Mouse (Mus musculus) forebrain, embryonic 16.5 days (tissue): Measurements from ENCODE around the gene Nap1l2. TPM values are rescaled to one million over a fixed set of nuclear protein-coding genes. Genes with fewer than 3 reads are reported as not detected.
"Not testable (repeated sequence)": the region's sequence is repeated elsewhere in the genome, so short reads cannot be mapped to it uniquely, and the experiment has no call there.

Source experiments
- ATAC-seq: fragments of 200-750 bp; cut with Nextera tagmentation; 2 replicates; pipeline ENCODE4 v1.8.0; 2017; ENCODE audit warnings: mild to moderate bottlenecking, moderate library complexity
- H3K27ac ChIP-seq: fragments of 300-500 bp; sonication (generic); 2 replicates; pipeline ENCODE4 v1.5.1; 2014; ENCODE audit warnings: low read length, control low read depth
- H3K27me3 ChIP-seq: fragments of 300-500 bp; sonication (generic); replicated peaks from 2 replicates; pipeline ENCODE4 v1.6.1; 2014; ENCODE audit warnings: low read length; ENCODE audit not compliant: control insufficient read depth, insufficient read depth
- H3K36me3 ChIP-seq: fragments of 300-500 bp; sonication (generic); 2 replicates; pipeline ENCODE4 v1.6.1; 2014; ENCODE audit not compliant: control insufficient read depth, insufficient read depth
- H3K4me1 ChIP-seq: fragments of 300-500 bp; sonication (generic); replicated peaks from 2 replicates; pipeline ENCODE4 v1.6.1; 2014; ENCODE audit warnings: low read length; ENCODE audit not compliant: control insufficient read depth, insufficient read depth
- H3K4me2 ChIP-seq: fragments of 300-500 bp; sonication (generic); 2 replicates; pipeline ENCODE4 v1.6.1; 2014; ENCODE audit warnings: mild to moderate bottlenecking, low read length, control low read depth
- H3K4me3 ChIP-seq: fragments of 300-500 bp; sonication (generic); replicated peaks from 2 replicates; pipeline ENCODE4 v1.5.1; 2014; ENCODE audit warnings: mild to moderate bottlenecking, low read length, control low read depth
- H3K9ac ChIP-seq: fragments of 300-500 bp; sonication (generic); replicated peaks from 2 replicates; pipeline ENCODE4 v1.6.1; 2014; ENCODE audit warnings: low read depth, low read length, control low read depth
- H3K9me3 ChIP-seq: fragments of 300-500 bp; sonication (generic); 2 replicates; pipeline ENCODE4 v1.6.1; 2016; ENCODE audit warnings: low read length; ENCODE audit not compliant: control insufficient read depth
- WGBS: fragments of 180-500 bp; shearing (Covaris S2); extraction: QIAGEN DNeasy Blood & Tissue Kit; methylation state at CpG from one replicate; pipeline ENCODE4 v1.1.7; 2014; 5-methylcytosine and 5-hydroxymethylcytosine counted together
- polyA plus RNA-seq: library from polyadenylated mRNA; unstranded; fragments of >200 nt; fragmentation: Nextera tagmentation; extraction: Ambion mirVana; gene quantifications from 2 replicates; pipeline ENCODE4 v1.2.1, GENCODE M21; 2015

Nap1l2 gene
- polyA plus RNA-seq: 46.4 and 55.0 TPM in 2 replicates

DNA sequence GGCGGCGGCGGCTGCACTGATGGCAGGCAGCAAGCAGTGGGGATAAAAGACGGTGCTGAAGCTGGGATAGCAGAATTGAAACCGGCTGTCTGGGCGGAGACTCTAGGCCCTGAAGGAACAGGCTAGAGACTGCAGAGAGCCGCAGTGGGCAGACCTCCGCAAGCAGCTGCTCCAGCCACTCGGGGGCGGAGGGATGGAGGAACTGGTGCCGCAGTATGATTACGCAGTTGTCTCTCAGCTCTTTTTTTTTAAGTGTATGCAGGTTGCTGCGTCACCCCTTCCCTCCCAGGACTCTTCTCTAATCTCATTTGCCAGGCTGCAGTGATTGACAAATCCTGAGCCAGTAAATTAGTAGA lies at the start of gene Nap1l2:
Gene Nap1l2, minus strand, starts transcription at position 210 of the 356 bp plus-strand sequence.
- WGBS: 23% methylated on average over 13 of the region's 13 CpGs
- Histone ChIP-seq H3K4me1 (no peaks in the 10 kb centered on the region), H3K27me3 (peaks cover 7% of the 10 kb centered on the region), H3K9me3 (no peaks in the 10 kb centered on the region), H3K27ac (peak within 1 kb of the TSS; percentile 82), H3K4me2 (peak within 1 kb of the TSS; percentile 50), H3K4me3 (peak within 1 kb of the TSS; percentile 57), H3K9ac (peak within 1 kb of the TSS; percentile 67), H3K36me3 (no peaks in the 10 kb centered on the region)
- ATAC-seq: peak; percentile 96

DNA sequence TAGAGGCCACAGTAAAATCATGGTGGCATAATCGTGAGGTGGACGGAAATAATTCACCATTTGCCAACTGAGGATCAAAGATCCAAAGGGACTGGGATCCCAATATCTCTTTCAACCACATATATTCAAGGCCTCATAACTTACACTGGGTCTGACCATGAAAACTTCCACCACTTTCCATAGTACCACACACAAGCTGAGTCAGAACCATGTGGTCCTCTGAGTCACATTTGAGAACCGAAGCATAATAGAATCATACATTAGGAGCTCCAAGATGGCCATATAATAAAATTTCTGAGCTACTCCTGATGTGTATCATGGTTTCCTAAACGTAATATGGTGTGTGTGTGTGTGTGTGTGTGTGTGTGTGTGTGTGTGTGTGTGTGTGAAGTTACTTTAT lies 28.8 kb upstream of the Nap1l2 start:
- Histone ChIP-seq H3K36me3 (no peaks in the 10 kb centered on the region), H3K27ac (no peak overlapping the region), H3K9me3 (no peaks in the 10 kb centered on the region), H3K9ac (no peak overlapping the region), H3K4me1 (no peaks in the 10 kb centered on the region), H3K4me2 (no peak overlapping the region), H3K4me3 (no peak overlapping the region), H3K27me3 (no peaks in the 10 kb centered on the region; the same call in 1 of the 2 replicates)
- no peak for ATAC-seq
- 81% methylated on average over 4 of the region's 4 CpGs for WGBS

DNA sequence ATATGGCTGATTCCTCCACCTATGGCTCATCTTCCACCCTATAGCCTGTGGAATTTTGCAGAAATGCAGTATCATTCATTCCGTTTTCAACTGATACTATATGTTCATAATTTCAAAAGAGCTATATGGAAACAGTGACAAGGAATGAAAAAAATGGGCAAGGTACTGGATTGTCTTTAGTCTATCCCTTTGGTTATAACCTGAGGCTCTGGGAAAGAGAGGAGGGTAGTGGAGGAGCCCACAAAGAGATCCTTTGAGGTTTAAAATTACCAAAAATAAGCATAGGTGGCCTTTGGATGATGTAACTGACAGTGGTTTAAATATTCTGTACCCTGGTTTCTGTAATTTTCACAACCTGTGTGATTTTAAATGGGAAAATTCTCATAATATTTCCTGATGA lies 389 bp upstream of the Nap1l2 start:
- Histone ChIP-seq H3K9me3 (no peaks in the 10 kb centered on the region), H3K9ac (no peak overlapping the region), H3K27me3 (peaks cover 7% of the 10 kb centered on the region), H3K4me2 (peak overlapping the region; percentile 50), H3K36me3 (no peaks in the 10 kb centered on the region), H3K27ac (no peak overlapping the region), H3K4me1 (no peaks in the 10 kb centered on the region), H3K4me3 (peak overlapping the region; percentile 57)
- 48% methylated on average over 1 of the region's 1 CpGs for WGBS
- ATAC-seq: peak; percentile 57

DNA sequence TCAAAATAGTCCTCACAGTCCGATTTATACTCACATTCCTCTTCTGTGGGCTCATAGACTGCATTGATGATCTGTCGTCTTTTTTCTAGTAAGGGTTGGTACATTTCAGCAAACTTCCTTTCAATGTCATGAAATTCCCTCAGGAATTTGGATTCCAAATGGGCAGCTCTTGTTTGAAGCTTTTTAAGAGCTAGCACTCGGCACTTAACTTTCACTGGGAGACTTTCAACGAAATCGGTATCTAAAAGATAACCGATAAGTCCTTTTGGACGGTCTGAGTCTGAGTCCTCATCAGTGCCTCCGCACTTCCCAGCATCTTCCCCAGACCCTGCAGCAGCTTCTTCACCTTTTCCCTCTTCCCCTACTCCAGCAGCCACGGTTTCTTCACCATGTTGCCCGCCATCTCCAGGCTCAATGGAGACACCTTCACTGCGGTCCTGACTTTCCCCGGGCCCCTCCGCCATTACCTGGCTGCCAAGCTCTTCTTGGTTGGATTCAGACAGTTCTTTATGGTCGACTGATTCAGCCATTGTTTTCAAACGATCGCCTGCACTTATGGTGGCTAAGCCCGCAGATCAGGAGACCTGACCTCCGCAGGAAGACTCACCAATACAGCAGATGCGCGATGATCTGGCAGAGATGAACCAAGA lies 534 bp downstream of the Nap1l2 start:
- H3K36me3 ChIP-seq: no peaks in the 10 kb centered on the region
- H3K4me1 ChIP-seq: no peaks in the 10 kb centered on the region
- H3K27ac ChIP-seq: peak overlapping the region; percentile 82
- peak overlapping the region; percentile 57 for H3K4me3 ChIP-seq
- H3K9me3 ChIP-seq: no peaks in the 10 kb centered on the region
- WGBS: 17% methylated on average over 20 of the region's 20 CpGs
- peaks cover 7% of the 10 kb centered on the region for H3K27me3 ChIP-seq
- ATAC-seq: peak; percentile 57
- H3K4me2 ChIP-seq: peak overlapping the region; percentile 50
- peak overlapping the region; percentile 67 for H3K9ac ChIP-seq

DNA sequence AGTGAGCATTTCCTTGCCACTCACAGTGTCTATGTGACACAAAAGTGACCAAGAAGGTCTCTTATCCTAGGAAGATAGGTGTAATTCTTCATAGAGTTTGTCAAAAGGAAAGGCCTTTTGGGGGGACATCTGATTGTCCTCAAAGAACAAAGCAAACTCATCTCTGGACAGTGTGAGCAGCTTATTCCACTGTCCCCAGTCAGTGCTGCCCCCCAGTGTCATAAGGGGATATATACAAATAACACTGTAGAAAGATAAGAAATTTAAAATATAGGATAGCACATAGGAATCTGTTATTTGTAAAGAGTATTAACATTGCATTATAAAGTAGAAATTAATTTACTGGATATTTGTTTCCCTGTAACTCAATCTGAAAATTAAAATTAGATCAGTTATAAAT lies 2.9 kb downstream of the Nap1l2 start:
- Histone ChIP-seq H3K27me3 (peaks cover 7% of the 10 kb centered on the region), H3K27ac (no peak overlapping the region), H3K9ac (no peak overlapping the region), H3K4me1 (no peaks in the 10 kb centered on the region), H3K4me3 (no peak overlapping the region), H3K4me2 (no peak overlapping the region), H3K9me3 (no peaks in the 10 kb centered on the region), H3K36me3 (no peaks in the 10 kb centered on the region)
- ATAC-seq: no peak

DNA sequence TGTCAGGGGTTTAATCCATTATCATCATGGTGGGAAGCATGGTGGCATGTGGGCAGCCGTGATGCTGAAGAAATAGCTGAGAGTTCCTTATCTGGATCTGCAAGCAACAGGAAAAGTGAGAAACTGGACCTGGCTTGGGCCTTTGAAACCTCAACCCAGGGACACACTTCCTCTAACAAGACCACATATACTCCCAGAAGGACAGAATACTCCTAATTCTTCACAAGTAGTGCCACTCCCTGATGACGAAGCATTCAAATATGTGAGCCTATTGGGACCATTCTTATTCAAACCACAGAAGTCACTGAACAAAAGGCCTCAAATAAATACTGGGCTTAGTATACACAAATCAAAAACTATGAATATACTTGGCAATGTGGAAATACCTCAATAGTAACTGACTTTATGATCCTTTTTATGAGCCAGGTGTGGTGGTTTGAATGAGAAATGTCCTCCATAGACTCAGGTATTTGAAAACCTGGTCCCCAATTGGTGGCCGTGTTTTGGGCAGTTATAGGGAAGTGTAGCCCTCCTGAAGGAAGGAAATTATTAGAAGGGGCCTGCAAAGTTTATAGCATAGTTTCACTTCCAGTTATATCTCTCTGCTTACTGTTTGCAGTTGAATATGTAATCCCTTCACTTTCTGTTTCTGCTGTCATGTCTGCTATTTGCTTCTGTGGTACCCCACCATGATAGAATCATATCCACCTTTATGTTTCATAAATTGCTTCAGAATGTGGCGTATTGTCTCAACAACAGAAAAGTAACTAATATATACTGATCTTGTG lies 6.5 kb downstream of the Nap1l2 start:
- H3K27me3 ChIP-seq: peaks cover 2% of the 10 kb centered on the region
- H3K9ac ChIP-seq: no peak overlapping the region
- H3K4me2 ChIP-seq: no peak overlapping the region
- H3K36me3 ChIP-seq: no peaks in the 10 kb centered on the region
- no peak for ATAC-seq
- no peak overlapping the region for H3K27ac ChIP-seq
- H3K4me1 ChIP-seq: no peaks in the 10 kb centered on the region
- H3K4me3 ChIP-seq: no peak overlapping the region
- WGBS: 87% methylated on average over 4 of the region's 4 CpGs
- no peaks in the 10 kb centered on the region for H3K9me3 ChIP-seq

DNA sequence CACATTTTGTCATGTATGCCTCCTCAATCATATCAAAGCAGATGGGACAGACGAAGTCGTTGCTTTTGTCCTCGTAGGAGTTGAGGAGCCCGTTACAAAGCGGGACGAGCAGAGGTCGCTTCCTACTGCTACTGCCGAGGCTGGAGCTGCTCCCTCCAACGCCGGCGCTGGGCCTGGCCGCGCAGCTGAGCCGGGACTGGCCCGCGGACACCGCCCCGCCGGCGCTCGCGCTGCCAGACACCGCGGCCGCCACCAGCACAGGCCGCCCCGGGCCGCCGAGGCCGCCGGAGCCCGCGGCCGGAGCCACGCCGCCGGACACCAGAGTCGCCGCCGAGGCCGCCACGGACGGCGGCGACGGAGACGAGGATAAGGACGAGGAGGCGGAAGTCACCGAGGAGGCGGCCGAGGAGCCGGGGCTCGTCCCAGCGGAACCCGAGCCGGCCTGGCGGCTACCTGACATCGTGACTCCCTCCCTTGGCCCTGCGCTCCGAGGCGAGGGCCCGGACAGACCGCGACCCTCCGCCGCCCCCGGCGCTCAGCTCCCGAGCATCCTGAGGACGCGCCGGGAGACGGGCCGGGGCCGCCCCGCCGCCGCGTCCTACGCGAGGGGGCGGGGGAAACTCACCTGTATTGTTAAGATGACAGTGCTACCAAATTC lies 21.4 kb downstream of the Nap1l2 start:
- WGBS: 27% methylated on average over 38 of the region's 83 CpGs
- 0 out of 2 replicates have a peak overlapping the region, but pooled peaks have one; percentile 32 for H3K9ac ChIP-seq

DNA sequence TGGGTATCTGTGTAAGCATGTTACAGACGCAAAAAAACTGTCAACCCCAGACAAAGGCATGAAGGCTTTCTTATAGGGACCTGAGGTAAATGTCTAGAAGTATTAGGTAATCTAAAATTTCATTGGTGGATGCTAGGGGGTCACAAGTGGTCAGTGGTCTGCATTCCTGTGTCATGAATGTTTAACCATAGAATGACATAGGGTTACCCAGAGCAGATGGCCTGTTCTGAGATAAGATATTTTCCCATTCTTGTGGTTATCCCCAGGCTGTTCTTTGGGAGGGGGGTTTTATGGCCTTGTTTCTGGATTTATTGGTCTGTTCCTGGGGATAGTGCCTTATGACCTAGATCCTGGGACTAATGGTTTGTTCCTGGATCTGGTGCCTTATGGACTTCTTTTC lies 30.3 kb downstream of the Nap1l2 start:
- WGBS: 55% methylated on average over 1 of the region's 1 CpGs
- Histone ChIP-seq H3K4me1 (no peaks in the 10 kb centered on the region), H3K9ac (no peak overlapping the region), H3K9me3 (no peaks in the 10 kb centered on the region), H3K27ac (no peak overlapping the region), H3K36me3 (no peaks in the 10 kb centered on the region), H3K4me2 (no peak overlapping the region), H3K27me3 (peaks cover 2% of the 10 kb centered on the region; the same call in 1 of the 2 replicates), H3K4me3 (no peak overlapping the region)
- ATAC-seq: no peak

More for the DNA sequence above, 21.4 kb downstream of the Nap1l2 start:
- peak overlapping the region; percentile 35 for H3K4me3 ChIP-seq
- H3K27me3 ChIP-seq, H3K4me1 ChIP-seq, H3K36me3 ChIP-seq, H3K9me3 ChIP-seq, H3K27ac ChIP-seq: not testable (repeated sequence)
- peak; percentile 96 for ATAC-seq
- H3K4me2 ChIP-seq: peak overlapping the region; percentile 39

DNA sequence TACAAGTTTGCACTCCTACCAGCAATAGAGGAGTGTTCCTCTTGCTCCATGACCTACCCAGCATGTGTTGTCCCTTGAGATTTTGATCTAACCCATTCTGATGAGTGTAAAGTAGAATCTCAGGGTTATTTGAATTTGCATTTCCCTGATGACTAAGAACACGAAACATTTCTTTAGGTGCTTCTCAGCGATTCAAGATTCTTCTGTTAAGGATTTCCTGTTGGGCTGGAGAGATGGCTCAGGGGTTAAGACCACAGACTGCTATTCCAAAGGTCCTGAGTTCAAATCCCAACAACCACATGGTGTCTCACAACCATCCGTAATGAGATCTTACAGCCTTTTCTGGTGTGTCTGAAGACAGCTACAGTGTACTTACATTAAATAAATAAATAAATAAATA lies 47.9 kb downstream of the Nap1l2 start:
- ATAC-seq: no peak
- no peak overlapping the region for H3K9ac ChIP-seq
- no peak overlapping the region for H3K27ac ChIP-seq
- H3K4me1 ChIP-seq: no peaks in the 10 kb centered on the region
- no peaks in the 10 kb centered on the region for H3K27me3 ChIP-seq
- no peak overlapping the region for H3K4me2 ChIP-seq
- WGBS: 92% methylated on average over 3 of the region's 3 CpGs
- no peaks in the 10 kb centered on the region for H3K9me3 ChIP-seq
- H3K4me3 ChIP-seq: no peak overlapping the region
- H3K36me3 ChIP-seq: no peaks in the 10 kb centered on the region
